Mouse (Mus musculus) urinary bladder, postnatal 10 days (tissue): ENCODE data around the gene D17Wsu92e.

ENCODE experiments used
- DNase-seq: peaks from one replicate; pipeline ENCODE4 v3.0.0; 2022; ENCODE audit warnings: low spot score

D17Wsu92e gene

GRCm38 (mm10) chr17:27821407-27822338 is 1.2 kb upstream of the D17Wsu92e start:
- DNase-seq = no peak

- DNase-seq = peak; percentile 27
Observed at GRCm38 (mm10) chr17:27819971-27820567, 379 bp downstream of the D17Wsu92e start.

- DNase-seq = no peak
Observed at GRCm38 (mm10) chr17:27819521-27819970, 902 bp downstream of the D17Wsu92e start.

- DNase-seq = no peak
Observed at GRCm38 (mm10) chr17:27819011-27819410, 1.4 kb downstream of the D17Wsu92e start.

GRCm38 (mm10) chr17:27814606-27815005 is 5.8 kb downstream of the D17Wsu92e start:
- DNase-seq = no peak

- DNase-seq = no peak
Observed at GRCm38 (mm10) chr17:27811980-27812379, 8.5 kb downstream of the D17Wsu92e start.

GRCm38 (mm10) chr17:27810569-27811331 is 9.7 kb downstream of the D17Wsu92e start:
- DNase-seq = no peak

GRCm38 (mm10) chr17:27807542-27808078 is 12.8 kb downstream of the D17Wsu92e start:
- no peak for DNase-seq

GRCm38 (mm10) chr17:27804803-27805770 is 15.4 kb downstream of the D17Wsu92e start:
- DNase-seq = no peak

- DNase-seq = no peak
Observed at GRCm38 (mm10) chr17:27804156-27804690, 16.2 kb downstream of the D17Wsu92e start.

- DNase-seq = no peak
Observed at GRCm38 (mm10) chr17:27803752-27804151, 16.7 kb downstream of the D17Wsu92e start.

- no peak for DNase-seq
Observed at GRCm38 (mm10) chr17:27800710-27801648, 19.5 kb downstream of the D17Wsu92e start.

GRCm38 (mm10) chr17:27799771-27800584 is 20.5 kb downstream of the D17Wsu92e start:
- no peak for DNase-seq

GRCm38 (mm10) chr17:27797341-27797872 is 23.0 kb downstream of the D17Wsu92e start:
- no peak for DNase-seq

GRCm38 (mm10) chr17:27796780-27797179 is 23.7 kb downstream of the D17Wsu92e start:
- no peak for DNase-seq

GRCm38 (mm10) chr17:27793144-27793543 is 27.3 kb downstream of the D17Wsu92e start:
- DNase-seq = no peak

- no peak for DNase-seq
Observed at GRCm38 (mm10) chr17:27792516-27792915, 27.9 kb downstream of the D17Wsu92e start.

- DNase-seq = no peak
Observed at GRCm38 (mm10) chr17:27791556-27791955, 28.9 kb downstream of the D17Wsu92e start.
